Mouse (Mus musculus): ENCODE results near the gene Snap25. TPM values are rescaled to one million over a fixed set of nuclear protein-coding genes. Genes with fewer than 3 reads are reported as not detected.

Gene Snap25
- polyA plus RNA-seq, 1 experiment from 2014 or later, result not detected

- no peak overlapping the region for H3K27ac ChIP-seq (ENCODE audit: low read depth)
- WGBS (ENCODE audit: insufficient replicate concordance), result 77% methylated on average over 5 of the region's 5 CpGs
- no peaks in the 10 kb centered on the region for H3K4me1 ChIP-seq (ENCODE audit: insufficient read depth)
- H3K4me2 ChIP-seq (ENCODE audit: low read depth, low read length), result no peak overlapping the region
- TF ChIP-seq EP300 (IDR thresholded peaks at IDR 0.05; ENCODE audit: low read depth) (no peak), CTCF (IDR thresholded peaks at IDR 0.05; ENCODE audit: low read depth) (no peak)
- H3K9ac ChIP-seq (replicated peaks), result no peak overlapping the region
- ATAC-seq, result no peak
- H3K36me3 ChIP-seq (replicated peaks; ENCODE audit: insufficient read depth, low read length), result no peaks in the 10 kb centered on the region
- H3K4me3 ChIP-seq (ENCODE audit: low read depth, low read length), result no peak overlapping the region
- no peaks in the 10 kb centered on the region for H3K27me3 ChIP-seq (ENCODE audit: insufficient read depth, low read length)
- DNase-seq, result no peak
- H3K9me3 ChIP-seq (ENCODE audit: low read length), result no peaks in the 10 kb centered on the region
Observed at GRCm38 (mm10) chr2:136758809-136759551, 45.7 kb downstream of the Snap25 start.

DNA sequence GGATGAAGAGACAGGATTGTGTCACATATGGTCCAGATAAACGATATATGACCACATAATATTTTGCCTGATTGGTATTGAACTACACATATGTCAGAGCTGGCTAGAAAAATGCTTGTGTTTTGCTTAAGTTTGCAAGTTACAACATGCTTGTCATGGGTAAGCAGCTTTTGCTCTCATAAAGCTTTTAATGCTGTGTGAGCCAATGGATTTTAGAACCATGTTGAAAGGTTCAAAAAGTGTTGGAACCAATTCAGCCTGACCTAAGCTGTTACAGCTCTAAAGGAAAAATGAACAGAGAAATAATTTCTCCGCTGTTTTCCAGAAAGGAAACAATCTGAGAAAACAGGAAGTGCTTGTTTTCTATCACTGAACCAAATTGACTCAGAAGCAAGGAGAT is 64.9 kb downstream of the Snap25 start:
- DNase-seq, result no peak
- Histone ChIP-seq H3K4me2 (ENCODE audit: low read depth, low read length) (no peak overlapping the region), H3K4me3 (ENCODE audit: low read depth, low read length) (no peak overlapping the region), H3K9me3 (ENCODE audit: low read length) (no peaks in the 10 kb centered on the region), H3K27ac (ENCODE audit: low read depth) (no peak overlapping the region), H3K9ac (replicated peaks) (no peak overlapping the region), H3K4me1 (ENCODE audit: insufficient read depth) (no peaks in the 10 kb centered on the region), H3K36me3 (replicated peaks; ENCODE audit: insufficient read depth, low read length) (no peaks in the 10 kb centered on the region), H3K27me3 (ENCODE audit: insufficient read depth, low read length) (no peaks in the 10 kb centered on the region)
- no peak for ATAC-seq
- TF ChIP-seq CTCF (IDR thresholded peaks at IDR 0.05; ENCODE audit: low read depth) (no peak), EP300 (IDR thresholded peaks at IDR 0.05; ENCODE audit: low read depth) (no peak)
- 53% methylated on average over 2 of the region's 2 CpGs for WGBS (ENCODE audit: insufficient replicate concordance)

DNA sequence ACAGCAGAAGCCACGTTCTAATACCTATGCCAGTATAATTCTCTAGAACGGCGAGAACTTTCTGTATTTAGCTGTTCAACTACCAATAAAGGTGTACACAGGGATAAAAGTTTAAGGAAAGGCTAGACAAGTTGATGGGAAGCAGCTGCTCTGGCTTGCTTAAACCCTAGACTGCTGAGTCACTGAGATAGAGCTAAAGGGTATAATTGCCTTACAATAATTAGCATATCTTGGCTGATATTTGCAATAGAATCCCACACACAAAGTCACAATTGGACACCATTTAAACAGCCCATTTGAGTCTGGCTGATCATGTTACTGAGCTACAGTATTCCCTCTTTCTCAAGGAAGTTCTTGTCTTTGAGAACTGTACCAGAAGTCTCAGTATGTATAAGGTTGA is 65.4 kb downstream of the Snap25 start:
- H3K36me3 ChIP-seq (replicated peaks; ENCODE audit: insufficient read depth, low read length), result no peaks in the 10 kb centered on the region
- DNase-seq, result no peak
- H3K27ac ChIP-seq (ENCODE audit: low read depth), result no peak overlapping the region
- no peak overlapping the region for H3K4me2 ChIP-seq (ENCODE audit: low read depth, low read length)
- no peaks in the 10 kb centered on the region for H3K4me1 ChIP-seq (ENCODE audit: insufficient read depth)
- 74% methylated on average over 3 of the region's 3 CpGs for WGBS (ENCODE audit: insufficient replicate concordance)
- no peaks in the 10 kb centered on the region for H3K9me3 ChIP-seq (ENCODE audit: low read length)
- ATAC-seq, result no peak
- TF ChIP-seq EP300 (IDR thresholded peaks at IDR 0.05; ENCODE audit: low read depth) (no peak), CTCF (IDR thresholded peaks at IDR 0.05; ENCODE audit: low read depth) (no peak)
- H3K4me3 ChIP-seq (ENCODE audit: low read depth, low read length), result no peak overlapping the region
- no peak overlapping the region for H3K9ac ChIP-seq (replicated peaks)
- no peaks in the 10 kb centered on the region for H3K27me3 ChIP-seq (ENCODE audit: insufficient read depth, low read length)

GRCm38 (mm10) chr2:136780268-136780667 is 67.0 kb downstream of the Snap25 start:
- Histone ChIP-seq H3K36me3 (replicated peaks; ENCODE audit: insufficient read depth, low read length) (no peaks in the 10 kb centered on the region), H3K27ac (ENCODE audit: low read depth) (no peak overlapping the region), H3K4me3 (ENCODE audit: low read depth, low read length) (no peak overlapping the region), H3K27me3 (ENCODE audit: insufficient read depth, low read length) (no peaks in the 10 kb centered on the region), H3K9me3 (ENCODE audit: low read length) (no peaks in the 10 kb centered on the region), H3K4me1 (ENCODE audit: insufficient read depth) (no peaks in the 10 kb centered on the region), H3K4me2 (ENCODE audit: low read depth, low read length) (no peak overlapping the region), H3K9ac (replicated peaks) (no peak overlapping the region)
- DNase-seq (no peak), ATAC-seq (no peak)
- no peak for TF ChIP-seq CTCF (IDR thresholded peaks at IDR 0.05; ENCODE audit: low read depth)
- TF ChIP-seq EP300 (IDR thresholded peaks at IDR 0.05; ENCODE audit: low read depth), result no peak

GRCm38 (mm10) chr2:136784310-136784709 is 71.1 kb downstream of the Snap25 start:
- no peak for TF ChIP-seq EP300 (IDR thresholded peaks at IDR 0.05; ENCODE audit: low read depth)
- TF ChIP-seq CTCF (IDR thresholded peaks at IDR 0.05; ENCODE audit: low read depth), result no peak
- Histone ChIP-seq H3K27ac (ENCODE audit: low read depth) (no peak overlapping the region), H3K36me3 (replicated peaks; ENCODE audit: insufficient read depth, low read length) (no peaks in the 10 kb centered on the region), H3K27me3 (ENCODE audit: insufficient read depth, low read length) (no peaks in the 10 kb centered on the region), H3K9ac (replicated peaks) (no peak overlapping the region), H3K4me3 (ENCODE audit: low read depth, low read length) (no peak overlapping the region), H3K4me1 (ENCODE audit: insufficient read depth) (no peaks in the 10 kb centered on the region), H3K4me2 (ENCODE audit: low read depth, low read length) (no peak overlapping the region), H3K9me3 (ENCODE audit: low read length) (no peaks in the 10 kb centered on the region)
- ATAC-seq, result no peak
- no peak for DNase-seq
- WGBS (ENCODE audit: insufficient replicate concordance), result 64% methylated on average over 4 of the region's 4 CpGs

DNA sequence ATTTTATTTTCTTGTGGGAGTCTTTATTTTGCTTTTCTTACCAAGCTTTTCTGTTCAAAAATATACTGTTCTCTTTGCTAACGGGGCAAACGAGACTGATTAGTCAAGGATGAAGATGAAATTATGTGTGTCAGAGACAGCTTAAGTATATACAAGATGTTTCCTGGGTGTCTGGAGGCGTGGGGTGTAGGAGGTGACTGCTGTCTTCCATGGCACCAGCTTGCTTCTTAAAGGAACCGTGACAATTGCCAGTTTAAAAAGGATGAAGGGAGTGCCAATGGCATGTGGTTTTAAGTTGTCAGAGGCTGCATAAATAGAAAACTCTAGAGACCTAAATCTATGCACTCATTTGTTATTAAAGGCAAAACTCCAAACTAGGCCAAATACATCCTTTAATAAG is 75.1 kb downstream of the Snap25 start:
- no peaks in the 10 kb centered on the region for H3K27me3 ChIP-seq (ENCODE audit: insufficient read depth, low read length)
- ATAC-seq, result no peak
- 60% methylated on average over 4 of the region's 4 CpGs for WGBS (ENCODE audit: insufficient replicate concordance)

More for the DNA sequence above, 75.1 kb downstream of the Snap25 start:
- H3K36me3 ChIP-seq (replicated peaks; ENCODE audit: insufficient read depth, low read length), result no peaks in the 10 kb centered on the region
- no peaks in the 10 kb centered on the region for H3K4me1 ChIP-seq (ENCODE audit: insufficient read depth)
- TF ChIP-seq CTCF (IDR thresholded peaks at IDR 0.05; ENCODE audit: low read depth) (no peak), EP300 (IDR thresholded peaks at IDR 0.05; ENCODE audit: low read depth) (no peak)
- H3K27ac ChIP-seq (ENCODE audit: low read depth), result no peak overlapping the region
- H3K9ac ChIP-seq (replicated peaks), result no peak overlapping the region
- no peak overlapping the region for H3K4me3 ChIP-seq (ENCODE audit: low read depth, low read length)
- DNase-seq, result no peak
- H3K9me3 ChIP-seq (ENCODE audit: low read length), result no peaks in the 10 kb centered on the region
- H3K4me2 ChIP-seq (ENCODE audit: low read depth, low read length), result no peak overlapping the region
